Mouse (Mus musculus) C2C12 (cell line): ENCODE measurements at regions not wholly inside any gene's neighbourhood (a gene's known extent, or its start where the extent isn't known, plus 50 kb on each side); places are given as distances from the start of the nearest gene placed in this dataset.
A peak's percentile ranks its signal among the peaks of the same experiment; 100 is the strongest.

Source experiments
- H3K27me3 ChIP-seq: one replicate; pipeline ENCODE4 v1.6.1; 2011; ENCODE audit not compliant: control insufficient read depth, insufficient read depth, insufficient read length
- H3K36me3 ChIP-seq: one replicate; pipeline ENCODE4 v1.6.1; 2011; ENCODE audit not compliant: control insufficient read depth, insufficient read depth
- H3K4me3 ChIP-seq: one replicate; pipeline ENCODE4 v1.5.1; 2011; ENCODE audit warnings: mild to moderate bottlenecking, control low read depth; ENCODE audit not compliant: poor library complexity, insufficient read depth, severe bottlenecking
- H3K79me2 ChIP-seq: one replicate; pipeline ENCODE4 v1.6.1; 2011; ENCODE audit not compliant: control insufficient read depth, insufficient read depth
- H3K79me3 ChIP-seq: one replicate; pipeline ENCODE4 v1.6.1; 2011; ENCODE audit warnings: low read depth, control low read depth
- H3ac ChIP-seq: one replicate; pipeline ENCODE3; 2011; ENCODE audit warnings: low read depth; ENCODE audit not compliant: control insufficient read depth, insufficient read length
- CEBPB ChIP-seq: IDR thresholded peaks from one replicate; pipeline ENCODE4 v1.6.1; 2011; ENCODE audit warnings: low read depth, mild to moderate bottlenecking, control low read depth, moderate library complexity
- CTCF ChIP-seq: IDR thresholded peaks from one replicate; pipeline ENCODE4 v1.5.1; 2011; ENCODE audit not compliant: control insufficient read depth, insufficient read depth, insufficient read length
- FOSL1 ChIP-seq: IDR thresholded peaks from one replicate; pipeline ENCODE4 v1.8.0; 2011; ENCODE audit warnings: mild to moderate bottlenecking, low read length; ENCODE audit not compliant: poor library complexity, insufficient read depth, severe bottlenecking
- MAX ChIP-seq: IDR thresholded peaks from one replicate; pipeline ENCODE4 v1.6.1; 2011; ENCODE audit warnings: mild to moderate bottlenecking, control low read depth
- MYOD1 ChIP-seq: IDR thresholded peaks from one replicate; pipeline ENCODE4 v1.6.1; 2011; ENCODE audit warnings: low read depth; ENCODE audit not compliant: control insufficient read depth, insufficient read length
- MYOG ChIP-seq: IDR thresholded peaks from one replicate; pipeline ENCODE4 v1.6.1; 2011; ENCODE audit not compliant: control insufficient read depth, insufficient read length; ENCODE audit errors: extremely low read depth
- USF1 ChIP-seq: IDR thresholded peaks from one replicate; pipeline ENCODE4 v1.6.1; 2011; ENCODE audit warnings: low read depth, mild to moderate bottlenecking, control low read depth, moderate library complexity

DNA sequence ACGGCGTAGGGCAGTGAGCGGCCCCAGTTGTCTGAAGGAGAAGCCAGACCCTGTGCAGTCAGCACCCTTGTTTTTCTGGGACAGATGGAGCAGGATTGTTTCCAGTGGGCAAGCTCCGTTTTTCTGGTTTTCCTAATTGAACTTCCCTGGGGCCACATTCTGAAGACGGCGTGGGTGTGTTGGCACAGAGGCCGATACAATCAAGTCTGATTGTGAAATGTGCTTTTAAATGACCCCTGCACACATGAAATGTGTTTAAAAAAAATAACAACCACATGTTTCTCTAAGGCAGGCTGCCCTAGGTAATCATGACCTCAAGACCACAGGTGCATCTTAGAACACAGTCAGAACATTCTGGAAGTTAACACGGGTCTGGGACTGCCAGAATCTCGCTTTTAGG, 81.2 kb upstream of the Lnx1 start:
- no peak overlapping the region for H3ac ChIP-seq
- no peaks in the 10 kb centered on the region for H3K79me3 ChIP-seq
- H3K36me3 ChIP-seq, result no peaks in the 10 kb centered on the region
- no peaks in the 10 kb centered on the region for H3K27me3 ChIP-seq
- H3K79me2 ChIP-seq, result no peaks in the 10 kb centered on the region
- no peak overlapping the region for H3K4me3 ChIP-seq
- TF ChIP-seq MAX, result no peak
- no peak for TF ChIP-seq FOSL1
- no peak for TF ChIP-seq MYOG
- no peak for TF ChIP-seq USF1
- TF ChIP-seq CTCF, result no peak
- TF ChIP-seq CEBPB, result no peak

DNA sequence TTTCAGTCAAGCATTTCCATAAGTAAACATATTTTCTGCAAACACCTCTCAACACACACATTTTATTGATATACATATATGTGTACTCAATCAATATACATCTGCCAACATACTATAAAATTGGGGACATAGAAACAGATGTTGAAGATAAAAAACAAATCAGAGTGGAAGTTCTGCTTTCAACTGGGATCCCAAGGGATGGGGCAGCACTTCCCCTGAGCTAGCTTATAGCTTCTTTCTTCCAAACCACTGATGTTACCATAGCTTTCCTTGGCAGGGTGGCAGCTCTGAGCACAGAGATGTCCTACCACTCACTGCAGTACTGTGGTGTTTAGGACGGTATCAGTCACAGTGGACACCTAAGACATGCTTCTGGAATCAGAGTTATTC, 75.4 kb upstream of the Lnx1 start:
- H3K79me2 ChIP-seq, result no peaks in the 10 kb centered on the region
- no peak overlapping the region for H3K4me3 ChIP-seq
- no peak overlapping the region for H3ac ChIP-seq
- no peak for TF ChIP-seq FOSL1
- no peak for TF ChIP-seq CTCF
- TF ChIP-seq MYOD1, result no peak
- TF ChIP-seq MYOG, result no peak
- TF ChIP-seq MAX, result no peak
- TF ChIP-seq USF1, result no peak
- no peak for TF ChIP-seq CEBPB
- no peaks in the 10 kb centered on the region for H3K27me3 ChIP-seq
- no peaks in the 10 kb centered on the region for H3K79me3 ChIP-seq
- no peaks in the 10 kb centered on the region for H3K36me3 ChIP-seq

DNA sequence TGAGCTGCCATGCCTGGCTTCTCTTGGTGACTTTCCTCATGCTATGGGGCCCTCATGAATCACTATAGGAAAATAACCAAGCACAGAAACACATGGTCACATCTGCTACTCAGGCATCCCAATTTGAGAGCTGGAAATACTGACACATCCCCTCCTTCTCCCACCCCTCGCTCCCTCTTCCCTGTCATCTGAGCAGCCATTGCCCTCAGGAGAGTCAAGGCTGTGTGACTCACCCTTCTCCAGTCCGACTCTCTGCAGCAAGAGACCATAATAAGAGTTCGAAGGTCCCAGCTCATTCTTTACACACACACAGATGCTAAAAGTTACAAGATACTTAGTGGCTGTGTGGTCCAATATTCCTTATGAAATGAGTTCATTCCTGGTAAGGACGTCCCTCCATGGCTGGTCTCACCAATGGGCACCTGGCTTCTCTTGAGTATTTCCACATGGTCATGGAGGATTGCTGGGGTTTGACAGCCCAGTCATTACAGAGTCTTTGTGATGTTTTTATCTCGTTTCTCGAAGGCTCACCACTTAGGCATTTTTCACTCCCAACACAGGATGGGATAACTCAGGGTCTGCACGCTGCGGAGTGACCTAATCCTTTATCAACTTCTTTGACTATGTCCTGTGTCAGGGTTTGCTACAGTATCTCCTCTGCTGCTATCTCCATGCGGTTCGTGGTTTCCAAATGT, 74.8 kb upstream of the Lnx1 start:
- Histone ChIP-seq H3K79me3 (no peaks in the 10 kb centered on the region), H3ac (no peak overlapping the region), H3K4me3 (no peak overlapping the region), H3K79me2 (no peaks in the 10 kb centered on the region), H3K27me3 (no peaks in the 10 kb centered on the region), H3K36me3 (no peaks in the 10 kb centered on the region)
- TF ChIP-seq MYOG, result no peak
- TF ChIP-seq MYOD1, result peak; percentile 28
- TF ChIP-seq CTCF, result no peak
- TF ChIP-seq MAX, result no peak
- no peak for TF ChIP-seq CEBPB

DNA sequence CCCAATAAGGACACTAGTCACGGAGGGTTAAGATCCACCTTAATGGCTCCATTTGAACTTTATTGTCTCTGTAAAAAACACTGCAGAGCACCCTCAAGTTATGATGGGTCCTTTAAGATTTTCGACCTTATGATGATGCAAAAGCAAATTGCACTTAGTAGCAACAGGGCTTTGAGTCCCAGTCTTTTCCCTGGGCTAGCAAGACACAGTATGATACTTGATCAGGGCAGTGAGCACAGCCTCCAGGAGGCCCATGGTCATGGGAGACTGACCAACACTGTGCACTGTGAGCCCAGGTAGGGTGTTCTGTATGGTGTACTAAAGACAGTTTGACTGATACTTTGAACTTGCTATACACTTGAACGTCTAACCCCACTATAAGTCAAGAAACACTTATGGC, 73.4 kb upstream of the Lnx1 start:
- Histone ChIP-seq H3K36me3 (no peaks in the 10 kb centered on the region), H3K79me3 (no peaks in the 10 kb centered on the region), H3K79me2 (no peaks in the 10 kb centered on the region), H3K27me3 (no peaks in the 10 kb centered on the region), H3ac (no peak overlapping the region), H3K4me3 (no peak overlapping the region)
- TF ChIP-seq CTCF (no peak), FOSL1 (no peak), USF1 (no peak)

DNA sequence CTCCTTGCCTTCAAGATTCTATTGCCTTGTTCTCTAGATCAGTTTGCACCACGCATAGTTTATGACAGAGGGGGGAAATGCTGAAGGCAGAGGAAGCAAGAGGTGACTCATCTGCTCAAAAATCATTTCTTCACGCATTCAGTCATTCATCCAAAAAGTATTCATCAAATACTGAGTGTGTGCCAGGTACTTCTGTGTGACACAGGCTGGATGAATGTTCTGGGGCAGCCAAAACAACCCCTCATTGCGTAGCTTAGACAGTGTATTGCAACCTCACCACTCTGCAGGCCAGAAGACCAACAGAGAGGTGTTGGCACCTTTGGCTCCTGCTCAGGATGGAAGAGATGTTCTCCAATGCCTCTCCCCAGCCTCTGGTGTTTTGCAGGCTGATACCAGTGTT, 72.9 kb upstream of the Lnx1 start:
- no peak for TF ChIP-seq MAX
- TF ChIP-seq USF1, result no peak
- TF ChIP-seq FOSL1, result no peak
- Histone ChIP-seq H3K79me3 (no peaks in the 10 kb centered on the region), H3K27me3 (no peaks in the 10 kb centered on the region), H3K79me2 (no peaks in the 10 kb centered on the region), H3ac (no peak overlapping the region), H3K36me3 (no peaks in the 10 kb centered on the region), H3K4me3 (no peak overlapping the region)

DNA sequence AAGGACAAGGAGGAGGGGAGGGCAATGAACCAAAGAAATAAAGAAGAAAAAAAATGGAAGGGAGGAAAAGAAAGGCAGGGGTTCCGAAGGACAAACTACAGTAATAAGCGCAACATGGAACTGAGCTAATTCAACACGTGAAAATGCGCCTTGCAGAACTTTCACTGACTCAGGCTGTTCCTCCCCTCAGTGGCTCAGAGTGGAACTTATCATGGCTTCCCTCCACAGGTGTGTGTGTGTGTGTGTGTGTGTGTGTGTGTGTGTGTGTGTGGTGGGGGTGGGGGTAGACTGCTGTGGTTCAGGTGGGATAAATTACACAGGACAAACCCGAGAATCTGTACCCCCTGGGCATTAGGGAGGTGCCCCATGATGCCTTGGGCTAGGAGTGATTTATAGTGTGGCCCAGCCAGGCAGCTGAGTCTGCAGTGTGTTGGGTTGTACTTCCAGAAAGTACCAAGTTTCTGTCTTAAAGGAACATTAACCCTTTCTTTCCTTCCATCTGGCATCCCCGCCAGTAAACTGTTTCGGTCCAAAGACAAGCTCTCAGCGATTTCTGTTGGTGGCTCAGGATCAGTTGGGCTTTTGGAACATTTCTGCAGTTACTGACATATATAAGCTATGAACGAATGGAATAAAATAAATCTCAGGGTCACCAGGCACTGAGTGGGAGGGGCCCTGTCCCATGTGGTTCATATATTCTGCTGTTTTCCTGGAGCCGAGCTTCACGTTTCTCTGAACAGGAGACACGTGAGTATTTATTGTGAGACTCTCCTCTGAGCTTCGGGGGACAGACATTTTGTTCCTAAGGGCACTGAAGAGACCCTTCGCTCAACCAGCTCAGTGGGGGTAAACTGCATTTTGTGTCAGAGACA, 71.1 kb upstream of the Lnx1 start:
- no peak for TF ChIP-seq CTCF
- no peak for TF ChIP-seq MYOD1
- no peak for TF ChIP-seq CEBPB
- no peak for TF ChIP-seq FOSL1
- no peak for TF ChIP-seq MAX
- no peak for TF ChIP-seq MYOG
- TF ChIP-seq USF1, result no peak
- H3K27me3 ChIP-seq, result no peaks in the 10 kb centered on the region

More for the DNA sequence above, 71.1 kb upstream of the Lnx1 start:
- no peaks in the 10 kb centered on the region for H3K79me3 ChIP-seq
- no peaks in the 10 kb centered on the region for H3K36me3 ChIP-seq
- no peaks in the 10 kb centered on the region for H3K79me2 ChIP-seq
- no peak overlapping the region for H3ac ChIP-seq
- no peak overlapping the region for H3K4me3 ChIP-seq
